Mouse (Mus musculus) lung, embryonic 15.5 days (tissue): ENCODE data around the gene Spaca7. TPM values are rescaled to one million over a fixed set of nuclear protein-coding genes. Genes with fewer than 3 reads are reported as not detected.

Source experiments
- polyA plus RNA-seq: library from polyadenylated mRNA; unstranded; fragments of >200 nt; fragmentation: Nextera tagmentation; extraction: Ambion mirVana; gene quantifications from 2 replicates; pipeline ENCODE4 v1.2.1, GENCODE M21; 2015

Spaca7 gene
- polyA plus RNA-seq, 1 experiment from 2014 or later: not detected

Other genes starting within 250 kb of the Spaca7 start
- gene Sox1, start 177.7 kb upstream of the Spaca7 start, polyA plus RNA-seq: not detected in 2 replicates
- 42.7 and 45.6 TPM in 2 replicates for gene Tubgcp3, start 99.2 kb downstream of the Spaca7 start, polyA plus RNA-seq
- 16.8 and 21.8 TPM in 2 replicates for gene Atp11a, start 184.0 kb downstream of the Spaca7 start, polyA plus RNA-seq